Mouse (Mus musculus) CH12.LX (cell line): Measurements from ENCODE around the gene 2410015M20Rik. TPM values are rescaled to one million over a fixed set of nuclear protein-coding genes. Genes with fewer than 3 reads are reported as not detected.
"Not testable (repeated sequence)": the region's sequence is repeated elsewhere in the genome, so short reads cannot be mapped to it uniquely, and the experiment has no call there.

Source experiments
- DNase-seq: peaks from one replicate; pipeline ENCODE4 v3.0.0-alpha.2; 2013; ENCODE audit errors: extremely low read depth
- H3K27ac ChIP-seq: 2 replicates; pipeline ENCODE4 v1.5.1; 2012; ENCODE audit warnings: low read depth, mild to moderate bottlenecking, control low read depth, moderate library complexity; ENCODE audit not compliant: insufficient read depth
- H3K27me3 ChIP-seq: replicated peaks from 2 replicates; pipeline ENCODE3; 2012; ENCODE audit warnings: inconsistent platforms
- H3K36me3 ChIP-seq, 2 experiments: replicated peaks in 1 of 2; 2 replicates each; pipeline versions ENCODE3 to v1.6.1; 2012; ENCODE audit warnings: inconsistent platforms in 1 of 2, low read length in 1 of 2, mild to moderate bottlenecking in 1 of 2, mixed read lengths in 1 of 2, moderate library complexity in 1 of 2; ENCODE audit not compliant: control insufficient read depth in 1 of 2, insufficient read depth in 1 of 2
- H3K4me1 ChIP-seq, 2 experiments: 2 replicates each; pipeline ENCODE4 v1.6.1; 2012; ENCODE audit warnings: inconsistent platforms in 1 of 2, moderate library complexity in 1 of 2; ENCODE audit not compliant: insufficient read depth in 2 of 2, control insufficient read depth in 1 of 2
- H3K4me2 ChIP-seq: 2 replicates; pipeline ENCODE4 v1.6.1; 2012; ENCODE audit warnings: low read depth, mild to moderate bottlenecking, control low read depth; ENCODE audit not compliant: poor library complexity, insufficient read depth, severe bottlenecking
- H3K4me3 ChIP-seq, 3 experiments: fragments of 150-350 bp in 1 of 3; sonication (generic) in 1 of 3; replicated peaks in 1 of 3; 2 replicates each; pipeline versions ENCODE3 to v1.5.1; 2011 to 2012; ENCODE audit warnings: low read depth in 2 of 3, low read length in 2 of 3, mild to moderate bottlenecking in 2 of 3, moderate library complexity in 2 of 3, control low read depth in 1 of 3, improper control_type of control experiment in 1 of 3, inconsistent platforms in 1 of 3, mixed read lengths in 1 of 3; ENCODE audit not compliant: poor library complexity in 1 of 3
- H3K79me2 ChIP-seq: replicated peaks from 2 replicates; pipeline ENCODE4 v1.6.1; 2012; ENCODE audit warnings: mild to moderate bottlenecking, moderate library complexity; ENCODE audit not compliant: control insufficient read depth, poor library complexity, insufficient read depth, severe bottlenecking; ENCODE audit errors: extremely low read depth
- H3K9ac ChIP-seq: 2 replicates; pipeline ENCODE4 v1.6.1; 2012; ENCODE audit warnings: low read depth, mild to moderate bottlenecking, control low read depth, moderate library complexity; ENCODE audit not compliant: insufficient read depth
- H3K9me3 ChIP-seq: replicated peaks from 2 replicates; pipeline ENCODE3; 2012; ENCODE audit warnings: low read length, inconsistent platforms, mixed read lengths
- BHLHE40 ChIP-seq: IDR thresholded peaks from 2 replicates; pipeline ENCODE4 v1.6.1; 2011; ENCODE audit warnings: mild to moderate bottlenecking, low read depth, low read length, improper control_type of control experiment
- CHD1 ChIP-seq: IDR thresholded peaks from 2 replicates; pipeline ENCODE4 v1.6.1; 2012; ENCODE audit warnings: low read depth, low read length, improper control_type of control experiment, inconsistent platforms
- ELF1 ChIP-seq: IDR thresholded peaks from 2 replicates; pipeline ENCODE4 v1.6.1; 2014; ENCODE audit warnings: low read depth, mild to moderate bottlenecking, inconsistent platforms, low read length, improper control_type of control experiment
- EP300 ChIP-seq: IDR thresholded peaks from 2 replicates; pipeline ENCODE4 v1.6.1; 2011; ENCODE audit warnings: low read length, improper control_type of control experiment
- HCFC1 ChIP-seq: IDR thresholded peaks from 2 replicates; pipeline ENCODE4 v1.6.1; 2012; ENCODE audit warnings: low read depth, mild to moderate bottlenecking, inconsistent platforms, low read length, improper control_type of control experiment
- JUN ChIP-seq: IDR thresholded peaks from 2 replicates; pipeline ENCODE4 v1.6.1; 2011; ENCODE audit warnings: low read depth, mild to moderate bottlenecking, low read length, improper control_type of control experiment, moderate library complexity; ENCODE audit not compliant: insufficient read depth
- JUND ChIP-seq: conservative IDR thresholded peaks from 2 replicates; pipeline ENCODE4 v1.6.1; 2011; ENCODE audit warnings: low read depth, low read length, improper control_type of control experiment
- KAT2A ChIP-seq: IDR thresholded peaks from 2 replicates; pipeline ENCODE4 v1.6.1; 2012; ENCODE audit warnings: low read length, improper control_type of control experiment, inconsistent platforms; ENCODE audit not compliant: insufficient replicate concordance
- MAZ ChIP-seq: IDR thresholded peaks from 2 replicates; pipeline ENCODE4 v1.6.1; 2012; ENCODE audit warnings: low read depth, mild to moderate bottlenecking, inconsistent platforms, low read length, improper control_type of control experiment, moderate library complexity
- MEF2A ChIP-seq: IDR thresholded peaks from 2 replicates; pipeline ENCODE4 v1.6.1; 2014; ENCODE audit warnings: low read depth, mild to moderate bottlenecking, inconsistent platforms, low read length, improper control_type of control experiment, borderline replicate concordance
- MXI1 ChIP-seq: IDR thresholded peaks from 2 replicates; pipeline ENCODE4 v1.6.1; 2011; ENCODE audit warnings: mild to moderate bottlenecking, low read depth, low read length, improper control_type of control experiment
- NELFE ChIP-seq: IDR thresholded peaks from 2 replicates; pipeline ENCODE4 v1.6.1; 2011; ENCODE audit warnings: low read depth, low read length, improper control_type of control experiment
- NRF1 ChIP-seq: IDR thresholded peaks from 2 replicates; pipeline ENCODE4 v1.6.1; 2014; ENCODE audit warnings: low read depth, mild to moderate bottlenecking, inconsistent platforms, low read length, improper control_type of control experiment, moderate library complexity
- PAX5 ChIP-seq: IDR thresholded peaks from 2 replicates; pipeline ENCODE4 v1.6.1; 2012; ENCODE audit warnings: low read length, inconsistent platforms, mixed read lengths
- POLR2AphosphoS2 ChIP-seq: IDR thresholded peaks from 2 replicates; pipeline ENCODE4 v1.6.1; 2011; ENCODE audit warnings: low read depth, low read length, improper control_type of control experiment
- TBP ChIP-seq: conservative IDR thresholded peaks from 2 replicates; pipeline ENCODE4 v1.6.1; 2011; ENCODE audit warnings: low read depth, low read length, improper control_type of control experiment
- TCF12 ChIP-seq: IDR thresholded peaks from 2 replicates; pipeline ENCODE4 v1.6.1; 2014; ENCODE audit warnings: low read depth, mild to moderate bottlenecking, inconsistent platforms, low read length, improper control_type of control experiment
- UBTF ChIP-seq: IDR thresholded peaks from 2 replicates; pipeline ENCODE4 v1.6.1; 2012; ENCODE audit warnings: low read depth, mild to moderate bottlenecking, inconsistent platforms, low read length, improper control_type of control experiment, moderate library complexity
- ZC3H11A ChIP-seq: IDR thresholded peaks from 2 replicates; pipeline ENCODE4 v1.6.1; 2012; ENCODE audit warnings: low read depth, mild to moderate bottlenecking, inconsistent platforms, low read length, improper control_type of control experiment
- ZKSCAN1 ChIP-seq: IDR thresholded peaks from 2 replicates; pipeline ENCODE4 v1.6.1; 2012; ENCODE audit warnings: low read depth, inconsistent platforms, low read length, improper control_type of control experiment, borderline replicate concordance
- ZMIZ1 ChIP-seq: IDR thresholded peaks from 2 replicates; pipeline ENCODE4 v1.6.1; 2012; ENCODE audit warnings: low read depth, mild to moderate bottlenecking, inconsistent platforms, low read length, improper control_type of control experiment
- dilution Hi-C: fragments of 300-500 bp; cut with MboI; formaldehyde crosslinking; loops from 2 replicates; pipeline ENCODE4 v1.14.3; 2020; ENCODE audit warnings: low sequenced_read_pairs; ENCODE audit not compliant: extremely low pct_unique_long_range_greater_than_20kb, extremely low pct_ligation_motif_present
- in situ Hi-C: fragments of 300-500 bp; cut with MboI; formaldehyde crosslinking; loops from 3 replicates; pipeline ENCODE4 v1.14.3; 2019; ENCODE audit warnings: low sequenced_read_pairs, low pct_ligation_motif_present, low pct_unique_long_range_greater_than_20kb, mixed read lengths
- polyA plus RNA-seq: library from polyadenylated mRNA; unstranded; fragments of >175 nt; gene quantifications from 2 replicates; pipeline ENCODE4 v1.2.1, GENCODE M21; 2012; ENCODE audit warnings: low read depth; ENCODE audit not compliant: insufficient read length
- total RNA-seq, 2 experiments: library from RNA; depleted of rRNA; stranded (reverse); fragments of 300-350 nt in 1 of 2; fragments of >200 nt in 1 of 2; gene quantifications; 2 replicates each; pipeline ENCODE4 v1.2.3; 2012 to 2014

The 2410015M20Rik gene
- total and polyA plus RNA-seq, 3 experiments = 154 to 272 (median 202) TPM

GRCm38 (mm10) chr17:56614391-56615135 is 5.0 kb upstream of the 2410015M20Rik start (continued):
- no peak for TF ChIP-seq UBTF
- no peak for TF ChIP-seq CHD1
- peak; percentile 93 for TF ChIP-seq POLR2AphosphoS2
- TF ChIP-seq JUND = no peak
- TF ChIP-seq TCF12 = 0 out of 2 replicates have a peak, but pooled peaks have one; percentile 25
- no peak for TF ChIP-seq MXI1
- TF ChIP-seq HCFC1 = no peak; the same call in 1 of the 2 replicates
- no peak for TF ChIP-seq NELFE
- no peak for TF ChIP-seq NRF1
- TF ChIP-seq MAZ = no peak
- no peak for TF ChIP-seq ZC3H11A
- TF ChIP-seq ELF1 = no peak
- TF ChIP-seq JUN = no peak
- no peak for TF ChIP-seq PAX5
- peak; percentile 62; the same call in 1 of the 2 replicates for TF ChIP-seq ZMIZ1
- TF ChIP-seq KAT2A = no peak
- TF ChIP-seq BHLHE40 = no peak
- TF ChIP-seq ZKSCAN1 = no peak
- no peak for TF ChIP-seq EP300
- no peak for TF ChIP-seq MEF2A
- TF ChIP-seq TBP = no peak

- DNase-seq, dilution Hi-C loops, H3K27me3 ChIP-seq, in situ Hi-C loops, H3K9me3 ChIP-seq: not testable (repeated sequence)
- H3K4me3 ChIP-seq = peak overlapping the region; percentile 70 to 84 (median 82)
- H3K9ac ChIP-seq = peak overlapping the region; percentile 71
- H3K4me1 ChIP-seq = peaks cover 21 to 51% of the 10 kb centered on the region in 2 experiments
- H3K79me2 ChIP-seq = peaks cover 43% of the 10 kb centered on the region
- peak overlapping the region; percentile 85 for H3K27ac ChIP-seq
- H3K36me3 ChIP-seq = peaks cover 51 to 53% of the 10 kb centered on the region in 2 experiments
- H3K4me2 ChIP-seq = peak overlapping the region; percentile 62
These were observed 4.3 kb upstream of the 2410015M20Rik start for GRCm38 (mm10) chr17:56613893-56614292.
